Mouse (Mus musculus): Measurements from ENCODE around the gene Arhgdig. TPM values are rescaled to one million over a fixed set of nuclear protein-coding genes. Genes with fewer than 3 reads are reported as not detected.
A peak's percentile ranks its signal among the peaks of the same experiment; 100 is the strongest.

Arhgdig gene
- total RNA-seq (2021): 7.5 and 7.7 TPM in 2 replicates
- long read RNA-seq, transcript Arhgdig-201 (6 exons, 1,032 nt): major isoform, 9 of 12 reads
- long read RNA-seq, partial matches to known transcripts: 1 of 12 reads
- long read RNA-seq, other reads (novel, unspliced or antisense): 2 of 12 reads

- no peak for DNase-seq
Observed at GRCm38 (mm10) chr17:26207686-26208085, at the start of gene Arhgdig. Gene Arhgdig (minus strand): TSS chr17:26207786.

- no peak for DNase-seq
Observed at GRCm38 (mm10) chr17:26255313-26255712, 47.7 kb upstream of the Arhgdig start.

- no peak for DNase-seq
Observed at GRCm38 (mm10) chr17:26253399-26253798, 45.8 kb upstream of the Arhgdig start.

GRCm38 (mm10) chr17:26252539-26253251 is 45.1 kb upstream of the Arhgdig start, which contains the start of gene Luc7l:
Gene Luc7l (plus strand): TSS chr17:26252896.
- peak; percentile 92 for DNase-seq

- DNase-seq: no peak
Observed at GRCm38 (mm10) chr17:26251886-26252538, 44.4 kb upstream of the Arhgdig start.

- DNase-seq: peak; percentile 97
Observed at GRCm38 (mm10) chr17:26244101-26244841, 36.7 kb upstream of the Arhgdig start, which contains the start of gene Fam234a. Gene Fam234a (minus strand): TSS chr17:26244242.

- peak; percentile 71 for DNase-seq
Observed at GRCm38 (mm10) chr17:26243471-26244100, 36.0 kb upstream of the Arhgdig start.

GRCm38 (mm10) chr17:26240990-26241389 is 33.4 kb upstream of the Arhgdig start:
- no peak for DNase-seq

- DNase-seq: no peak
Observed at GRCm38 (mm10) chr17:26240120-26240790, 32.7 kb upstream of the Arhgdig start.

- no peak for DNase-seq
Observed at GRCm38 (mm10) chr17:26239551-26239950, 32.0 kb upstream of the Arhgdig start.

- DNase-seq: no peak
Observed at GRCm38 (mm10) chr17:26237667-26238066, 30.1 kb upstream of the Arhgdig start.

GRCm38 (mm10) chr17:26235077-26235815 is 27.7 kb upstream of the Arhgdig start:
- DNase-seq: no peak

- no peak for DNase-seq
Observed at GRCm38 (mm10) chr17:26234386-26234785, 26.8 kb upstream of the Arhgdig start.

- no peak for DNase-seq
Observed at GRCm38 (mm10) chr17:26232863-26233262, 25.3 kb upstream of the Arhgdig start.

- no peak for DNase-seq
Observed at GRCm38 (mm10) chr17:26231156-26231555, 23.6 kb upstream of the Arhgdig start.

GRCm38 (mm10) chr17:26229776-26230175 is 22.2 kb upstream of the Arhgdig start:
- DNase-seq: no peak

- DNase-seq: no peak
Observed at GRCm38 (mm10) chr17:26225150-26225549, 17.6 kb upstream of the Arhgdig start.

GRCm38 (mm10) chr17:26221508-26221907 is 13.9 kb upstream of the Arhgdig start:
- DNase-seq: no peak

- DNase-seq: no peak
Observed at GRCm38 (mm10) chr17:26212681-26213080, 5.1 kb upstream of the Arhgdig start.

GRCm38 (mm10) chr17:26212241-26212640 is 4.7 kb upstream of the Arhgdig start:
- DNase-seq: no peak

- DNase-seq: no peak
Observed at GRCm38 (mm10) chr17:26206392-26206791, 1.2 kb downstream of the Arhgdig start.
